Mouse (Mus musculus): ENCODE data around the gene Selenov. TPM values are rescaled to one million over a fixed set of nuclear protein-coding genes. Genes with fewer than 3 reads are reported as not detected.
"Not testable (repeated sequence)": the region's sequence is repeated elsewhere in the genome, so short reads cannot be mapped to it uniquely, and the experiment has no call there.

The Selenov gene
- polyA plus RNA-seq, 1 experiment from 2014 or later, result 0.70 TPM

DNA sequence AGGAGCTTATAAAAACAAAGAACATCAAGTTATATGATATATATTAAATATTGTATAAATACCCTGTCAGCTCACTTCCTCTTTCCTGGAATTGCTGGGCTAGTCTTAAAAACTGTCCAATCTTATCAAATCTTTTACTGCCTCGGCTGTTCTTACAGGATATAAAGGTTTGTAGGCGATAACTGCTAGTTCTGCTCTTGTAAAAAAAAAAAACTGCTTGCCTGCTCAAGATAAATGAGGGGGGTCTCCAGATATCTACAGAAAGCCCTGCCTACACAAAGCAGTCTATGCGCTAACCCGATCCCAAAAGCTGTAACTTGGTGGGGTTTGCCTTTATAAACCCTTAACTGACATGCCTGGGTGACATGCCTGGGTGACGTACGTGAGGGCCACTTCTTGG, 36.4 kb downstream of the Selenov start:
- Histone ChIP-seq H3K9me3 (ENCODE audit: control insufficient read depth, low read length) (no peaks in the 10 kb centered on the region), H3K36me3 (ENCODE audit: control insufficient read depth, insufficient read depth, low read length) (no peaks in the 10 kb centered on the region), H3K4me2 (ENCODE audit: low read depth, low read length) (no peak overlapping the region), H3K4me1 (ENCODE audit: control insufficient read depth, insufficient read depth, low read length) (no peaks in the 10 kb centered on the region), H3K27me3 (ENCODE audit: control insufficient read depth, insufficient read depth, low read length) (no peaks in the 10 kb centered on the region), H3K27ac (ENCODE audit: low read depth, low read length) (no peak overlapping the region), H3K9ac (replicated peaks; ENCODE audit: low read depth, low read length) (no peak overlapping the region), H3K4me3 (ENCODE audit: low read depth, low read length) (no peak overlapping the region)
- 92% methylated on average over 6 of the region's 6 CpGs for WGBS
- no peak for ATAC-seq (ENCODE audit: low read depth)

- H3K4me3 ChIP-seq (ENCODE audit: low read depth, low read length), result no peak overlapping the region
- no peaks in the 10 kb centered on the region for H3K36me3 ChIP-seq (ENCODE audit: control insufficient read depth, insufficient read depth, low read length)
- H3K4me2 ChIP-seq (ENCODE audit: low read depth, low read length), result no peak overlapping the region
- H3K27me3 ChIP-seq (ENCODE audit: control insufficient read depth, insufficient read depth, low read length), result no peaks in the 10 kb centered on the region
- no peaks in the 10 kb centered on the region for H3K9me3 ChIP-seq (ENCODE audit: control insufficient read depth, low read length)
- no peak for ATAC-seq (ENCODE audit: low read depth)
- WGBS, result 91% methylated on average over 17 of the region's 17 CpGs
- H3K27ac ChIP-seq (ENCODE audit: low read depth, low read length), result no peak overlapping the region
- H3K9ac ChIP-seq (replicated peaks; ENCODE audit: low read depth, low read length), result no peak overlapping the region
- H3K4me1 ChIP-seq (ENCODE audit: control insufficient read depth, insufficient read depth, low read length), result no peaks in the 10 kb centered on the region
Measured at GRCm38 (mm10) chr7:28251976-28252375, 39.0 kb downstream of the Selenov start.

DNA sequence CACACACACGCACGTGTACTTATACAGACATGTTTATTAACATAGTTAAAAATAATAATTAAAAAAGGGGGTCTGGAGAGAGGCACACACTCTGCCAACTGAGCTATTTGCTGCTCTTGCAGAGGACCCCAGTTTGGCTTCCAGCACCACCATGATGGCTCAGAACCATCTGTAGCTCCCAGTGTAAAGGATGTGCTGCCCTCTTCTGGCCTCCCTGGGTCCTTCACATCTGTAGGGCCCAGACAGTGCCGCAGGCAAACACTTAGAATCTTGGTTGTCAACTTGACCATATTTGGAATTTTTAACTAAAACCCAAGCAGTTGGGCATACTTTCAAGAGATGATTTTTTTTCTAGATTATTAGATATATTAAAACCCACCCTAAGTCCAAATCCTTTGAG, 42.0 kb downstream of the Selenov start:
- H3K27me3 ChIP-seq (ENCODE audit: control insufficient read depth, insufficient read depth, low read length), result no peaks in the 10 kb centered on the region
- H3K36me3 ChIP-seq (ENCODE audit: control insufficient read depth, insufficient read depth, low read length), result no peaks in the 10 kb centered on the region
- H3K27ac ChIP-seq (ENCODE audit: low read depth, low read length), result no peak overlapping the region
- ATAC-seq (ENCODE audit: low read depth), result no peak
- no peaks in the 10 kb centered on the region for H3K9me3 ChIP-seq (ENCODE audit: control insufficient read depth, low read length)
- H3K4me2 ChIP-seq (ENCODE audit: low read depth, low read length), result no peak overlapping the region
- 87% methylated on average over 3 of the region's 3 CpGs for whole genome bisulfite sequencing
- H3K4me3 ChIP-seq (ENCODE audit: low read depth, low read length), result no peak overlapping the region
- no peak overlapping the region for H3K9ac ChIP-seq (replicated peaks; ENCODE audit: low read depth, low read length)
- no peaks in the 10 kb centered on the region for H3K4me1 ChIP-seq (ENCODE audit: control insufficient read depth, insufficient read depth, low read length)

DNA sequence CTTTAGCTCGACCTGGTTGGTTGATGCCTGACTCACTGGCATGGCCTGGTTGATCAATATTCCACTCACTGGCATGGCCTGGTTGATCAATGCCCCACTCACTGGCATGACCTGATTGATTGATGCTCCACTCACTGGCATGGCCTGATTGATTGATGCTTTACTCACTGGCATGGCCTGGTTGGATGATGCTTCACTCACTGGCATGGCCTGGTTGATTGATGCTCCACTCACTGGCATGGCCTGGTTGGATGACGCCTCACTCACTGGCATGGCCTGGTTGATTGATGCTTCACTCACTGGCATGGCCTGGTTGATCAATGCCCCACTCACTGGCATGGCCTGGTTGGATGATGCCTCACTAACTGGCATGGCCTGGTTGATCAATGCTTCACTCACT, 47.0 kb downstream of the Selenov start:
- WGBS, result 82% methylated on average over 2 of the region's 2 CpGs
- H3K4me2 ChIP-seq (ENCODE audit: low read depth, low read length); H3K27ac ChIP-seq (ENCODE audit: low read depth, low read length); H3K27me3 ChIP-seq (ENCODE audit: control insufficient read depth, insufficient read depth, low read length); H3K9me3 ChIP-seq (ENCODE audit: control insufficient read depth, low read length); H3K36me3 ChIP-seq (ENCODE audit: control insufficient read depth, insufficient read depth, low read length); H3K4me1 ChIP-seq (ENCODE audit: control insufficient read depth, insufficient read depth, low read length); H3K4me3 ChIP-seq (ENCODE audit: low read depth, low read length); H3K9ac ChIP-seq (replicated peaks; ENCODE audit: low read depth, low read length); ATAC-seq (ENCODE audit: low read depth): not testable (repeated sequence)

Other genes starting within 250 kb of the Selenov start
- gene Psmc4, start 241.1 kb downstream of the Selenov start, polyA plus RNA-seq (2014; fragmentation: Nextera tagmentation; extraction: Ambion mirVana), result 275 TPM in 2 replicates
- gene Fcgbp, start 219.9 kb downstream of the Selenov start, polyA plus RNA-seq (2014; fragmentation: Nextera tagmentation; extraction: Ambion mirVana), result 0.39 and 0.91 TPM in 2 replicates
- gene 9530053A07Rik, start 161.7 kb downstream of the Selenov start, polyA plus RNA-seq (2014; fragmentation: Nextera tagmentation; extraction: Ambion mirVana), result 0.08 and 0.15 TPM in 2 replicates
- 22.2 and 25.3 TPM in 2 replicates for gene Fbl, start 121.5 kb downstream of the Selenov start, polyA plus RNA-seq (2014; fragmentation: Nextera tagmentation; extraction: Ambion mirVana)
- gene Dyrk1b, start 111.7 kb downstream of the Selenov start, polyA plus RNA-seq (2014; fragmentation: Nextera tagmentation; extraction: Ambion mirVana), result 13.6 and 13.9 TPM in 2 replicates
- 7.8 and 7.9 TPM in 2 replicates for gene Eid2, start 23.3 kb downstream of the Selenov start, polyA plus RNA-seq (2014; fragmentation: Nextera tagmentation; extraction: Ambion mirVana)
- gene Eid2b, start 13.4 kb downstream of the Selenov start, polyA plus RNA-seq (2014; fragmentation: Nextera tagmentation; extraction: Ambion mirVana), result 33.5 and 33.9 TPM in 2 replicates
- 21.2 and 21.8 TPM in 2 replicates for gene Dll3, start 11.1 kb upstream of the Selenov start, polyA plus RNA-seq (2014; fragmentation: Nextera tagmentation; extraction: Ambion mirVana)
- gene Timm50, start 20.9 kb upstream of the Selenov start, polyA plus RNA-seq (2014; fragmentation: Nextera tagmentation; extraction: Ambion mirVana), result 132 and 139 TPM in 2 replicates
- 77.1 and 87.1 TPM in 2 replicates for gene Supt5, start 47.6 kb upstream of the Selenov start, polyA plus RNA-seq (2014; fragmentation: Nextera tagmentation; extraction: Ambion mirVana)
- gene Rps16, start 59.5 kb upstream of the Selenov start, polyA plus RNA-seq (2014; fragmentation: Nextera tagmentation; extraction: Ambion mirVana), result 498 and 551 TPM in 2 replicates
- gene Plekhg2, start 81.4 kb upstream of the Selenov start, polyA plus RNA-seq (2014; fragmentation: Nextera tagmentation; extraction: Ambion mirVana), result 15.9 and 23.5 TPM in 2 replicates
- gene Zfp36, start 89.1 kb upstream of the Selenov start, polyA plus RNA-seq (2014; fragmentation: Nextera tagmentation; extraction: Ambion mirVana), result 2.6 and 3.7 TPM in 2 replicates
- 38.3 and 42.2 TPM in 2 replicates for gene Med29, start 101.5 kb upstream of the Selenov start, polyA plus RNA-seq (2014; fragmentation: Nextera tagmentation; extraction: Ambion mirVana)
- gene Paf1, start 101.8 kb upstream of the Selenov start, polyA plus RNA-seq (2014; fragmentation: Nextera tagmentation; extraction: Ambion mirVana), result 81.9 and 87.2 TPM in 2 replicates
- gene Gmfg, start 146.3 kb upstream of the Selenov start, polyA plus RNA-seq (2014; fragmentation: Nextera tagmentation; extraction: Ambion mirVana), result 1.8 and 3.9 TPM in 2 replicates
- gene Lrfn1, start 160.8 kb upstream of the Selenov start, polyA plus RNA-seq (2014; fragmentation: Nextera tagmentation; extraction: Ambion mirVana), result 18.8 and 23.4 TPM in 2 replicates
- gene Ifnl2, start 219.3 kb upstream of the Selenov start, polyA plus RNA-seq (2014; fragmentation: Nextera tagmentation; extraction: Ambion mirVana), result not detected in 2 replicates
- gene Ifnl3, start 231.7 kb upstream of the Selenov start, polyA plus RNA-seq (2014; fragmentation: Nextera tagmentation; extraction: Ambion mirVana), result not detected in 2 replicates
- gene Sycn, start 249.7 kb upstream of the Selenov start, polyA plus RNA-seq (2014; fragmentation: Nextera tagmentation; extraction: Ambion mirVana), result not detected in 2 replicates